Mouse (Mus musculus): ENCODE data around the gene Olfr482. TPM values are rescaled to one million over a fixed set of nuclear protein-coding genes. Genes with fewer than 3 reads are reported as not detected.

Gene Olfr482
- 0.06 TPM in 1 of 2 replicates, not detected in the other for polyA plus RNA-seq (2015; fragmentation: Nextera tagmentation; extraction: Ambion mirVana)

DNA sequence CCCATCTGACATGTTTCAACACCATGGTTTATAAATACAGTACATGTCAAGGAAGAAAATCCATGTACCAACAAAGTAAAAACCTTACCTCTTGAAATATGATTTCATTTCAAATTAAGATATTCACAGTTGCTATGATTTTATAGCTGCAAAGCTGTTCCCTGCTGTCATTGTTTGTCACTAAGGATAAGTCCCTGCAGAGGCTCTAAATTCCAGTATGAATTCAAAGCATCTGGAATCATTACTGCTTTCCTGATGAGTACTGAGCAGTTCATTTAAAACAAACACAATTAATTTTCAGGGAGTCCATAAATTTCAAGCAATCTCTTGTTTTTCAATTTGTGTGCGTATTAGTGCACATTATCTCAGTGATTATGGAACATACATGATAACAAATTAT, at the start of gene Olfr482:
Gene Olfr482, minus strand, starts transcription at position 101 of the 400 bp plus-strand sequence.
- no peaks in the 10 kb centered on the region for H3K4me1 ChIP-seq
- H3K27me3 ChIP-seq = no peaks in the 10 kb centered on the region
- 75% methylated on average over 1 of the region's 1 CpGs for WGBS
- no peak for ATAC-seq (replicated peaks; ENCODE audit: low FRiP score)
- no peak within 1 kb of the TSS for H3K4me2 ChIP-seq
- H3K36me3 ChIP-seq = no peaks in the 10 kb centered on the region
- no peak within 1 kb of the TSS for H3K27ac ChIP-seq
- no peak within 1 kb of the TSS for H3K9ac ChIP-seq
- no peak within 1 kb of the TSS for H3K4me3 ChIP-seq (replicated peaks)
- H3K9me3 ChIP-seq (replicated peaks) = no peaks in the 10 kb centered on the region

DNA sequence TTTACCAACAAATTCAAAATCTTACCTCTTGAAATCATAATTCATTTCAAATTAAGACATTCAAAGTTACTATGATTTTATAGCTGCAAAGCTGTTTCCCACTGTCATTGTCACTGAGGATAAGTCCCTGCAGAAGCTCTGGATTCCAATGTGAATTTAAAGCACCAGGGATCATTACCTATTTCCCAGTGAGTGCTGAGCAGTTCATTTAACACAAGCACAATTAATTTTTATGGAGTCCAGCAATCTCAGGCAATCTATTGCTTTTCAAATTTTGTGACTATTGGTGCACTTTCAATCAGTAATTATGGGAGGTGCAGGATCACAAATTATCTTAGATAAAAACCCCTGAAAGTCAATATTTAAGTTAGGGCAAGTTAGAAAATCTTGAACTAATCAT, 30.0 kb upstream of the Olfr482 start, which contains the start of gene Olfr484:
Gene Olfr484, minus strand, starts transcription at position 101 of the 400 bp plus-strand sequence.
- no peak within 1 kb of the TSS for H3K4me2 ChIP-seq
- ATAC-seq (replicated peaks; ENCODE audit: low FRiP score) = no peak
- no peaks in the 10 kb centered on the region for H3K9me3 ChIP-seq (replicated peaks)
- H3K27me3 ChIP-seq = no peaks in the 10 kb centered on the region
- H3K4me1 ChIP-seq = no peaks in the 10 kb centered on the region
- no peak within 1 kb of the TSS for H3K9ac ChIP-seq
- H3K4me3 ChIP-seq (replicated peaks) = no peak within 1 kb of the TSS
- no peak within 1 kb of the TSS for H3K27ac ChIP-seq
- no peaks in the 10 kb centered on the region for H3K36me3 ChIP-seq

DNA sequence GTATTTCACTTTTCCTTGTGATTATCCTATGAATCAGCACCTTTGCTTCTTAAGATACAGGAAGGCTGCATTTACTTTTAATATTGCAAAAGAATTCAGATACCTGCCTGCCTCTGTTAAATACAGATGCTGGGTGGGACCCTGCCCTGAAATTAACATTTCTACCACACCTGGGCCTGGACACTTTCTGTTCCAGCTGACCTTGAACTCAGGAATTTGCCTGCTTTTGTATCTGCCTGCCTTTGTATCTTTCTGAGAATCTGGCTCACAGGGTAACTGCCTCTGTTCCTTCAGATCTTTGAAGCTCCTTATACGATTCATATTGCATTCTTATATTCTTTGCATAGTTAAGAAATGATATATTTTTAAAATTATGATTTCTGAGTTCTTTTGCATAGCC, 24.0 kb upstream of the Olfr482 start:
- no peak for ATAC-seq (replicated peaks; ENCODE audit: low FRiP score)
- no peaks in the 10 kb centered on the region for H3K27me3 ChIP-seq
- no peak overlapping the region for H3K4me2 ChIP-seq

DNA sequence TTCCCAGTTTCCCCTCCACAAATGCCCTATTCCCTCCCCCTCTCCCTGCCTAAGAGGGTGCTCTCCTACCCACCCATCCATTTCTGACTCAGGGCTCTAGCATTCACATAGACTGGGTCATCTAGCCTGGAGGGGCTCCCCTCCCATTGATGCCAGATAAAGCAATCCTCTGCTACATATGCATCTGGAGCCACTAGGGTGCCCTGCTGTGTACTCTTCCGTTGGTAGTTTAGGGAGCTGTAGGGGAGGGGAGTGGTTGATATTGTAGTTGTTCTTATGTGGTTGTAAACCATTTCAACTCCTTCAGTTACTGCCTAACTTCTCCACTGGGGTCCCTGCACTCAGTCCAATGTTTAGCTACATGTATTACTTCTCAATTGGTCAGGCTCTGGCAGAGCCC, 23.3 kb upstream of the Olfr482 start:
- Histone ChIP-seq H3K27me3 (no peaks in the 10 kb centered on the region), H3K36me3 (no peaks in the 10 kb centered on the region), H3K9me3 (replicated peaks) (no peaks in the 10 kb centered on the region), H3K4me1 (no peaks in the 10 kb centered on the region), H3K4me2 (no peak overlapping the region), H3K9ac (no peak overlapping the region), H3K27ac (no peak overlapping the region), H3K4me3 (replicated peaks) (no peak overlapping the region)
- 13% methylated on average over 1 of the region's 1 CpGs for WGBS
- ATAC-seq (replicated peaks; ENCODE audit: low FRiP score) = no peak

More for the DNA sequence above, 24.0 kb upstream of the Olfr482 start:
- no peak overlapping the region for H3K4me3 ChIP-seq (replicated peaks)
- WGBS = 69% methylated on average over 1 of the region's 1 CpGs
- H3K27ac ChIP-seq = no peak overlapping the region
- no peaks in the 10 kb centered on the region for H3K9me3 ChIP-seq (replicated peaks)
- no peaks in the 10 kb centered on the region for H3K4me1 ChIP-seq
- H3K36me3 ChIP-seq = no peaks in the 10 kb centered on the region
- H3K9ac ChIP-seq = no peak overlapping the region

DNA sequence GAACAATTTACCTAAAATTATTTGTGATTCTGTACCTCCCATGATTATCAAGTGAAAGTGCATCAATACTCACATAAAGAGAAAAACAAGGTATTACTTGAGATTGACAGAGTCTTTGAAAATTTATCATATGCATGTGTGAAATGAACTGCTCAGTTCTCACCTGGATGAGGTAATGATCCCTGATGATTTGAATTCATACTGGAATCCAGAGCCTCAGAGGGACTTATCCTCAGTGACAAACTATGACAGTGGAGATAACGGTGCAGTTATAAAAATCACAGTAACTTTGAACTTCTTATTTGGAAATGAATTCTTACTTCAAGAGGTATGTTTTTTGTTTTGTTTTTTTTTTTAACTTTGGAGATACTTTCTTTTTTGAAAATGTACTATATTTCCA, 3.2 kb upstream of the Olfr482 start, which contains the start of gene Olfr483:
Gene Olfr483, plus strand, starts transcription at position 301 of the 400 bp plus-strand sequence.
- Histone ChIP-seq H3K4me3 (replicated peaks) (no peak within 1 kb of the TSS), H3K4me2 (no peak within 1 kb of the TSS), H3K27me3 (no peaks in the 10 kb centered on the region), H3K9ac (no peak within 1 kb of the TSS), H3K4me1 (no peaks in the 10 kb centered on the region), H3K27ac (no peak within 1 kb of the TSS), H3K9me3 (replicated peaks) (no peaks in the 10 kb centered on the region), H3K36me3 (no peaks in the 10 kb centered on the region)
- no peak for ATAC-seq (replicated peaks; ENCODE audit: low FRiP score)
- 91% methylated on average over 1 of the region's 1 CpGs for WGBS

DNA sequence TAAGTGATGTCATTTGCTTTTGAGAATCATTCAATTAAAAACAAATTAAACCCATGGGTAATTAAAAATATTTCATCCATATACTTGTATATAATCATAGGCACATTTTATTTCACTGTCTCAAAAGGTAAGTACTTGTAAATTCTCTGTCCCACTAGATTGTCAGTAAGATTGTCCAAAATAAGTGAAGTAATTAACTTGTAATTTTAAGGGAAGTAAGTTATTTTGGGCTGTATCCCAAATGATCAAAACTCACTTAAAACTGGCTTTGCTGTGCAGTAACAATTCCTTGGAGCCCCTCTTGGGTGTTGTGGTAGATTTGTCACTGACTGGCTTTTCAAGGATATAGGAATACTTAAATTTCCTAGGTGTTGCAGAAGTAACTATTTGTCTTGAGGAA, 17.8 kb downstream of the Olfr482 start, which contains the start of gene Olfr481:
Gene Olfr481, plus strand, starts transcription at position 301 of the 400 bp plus-strand sequence.
- Histone ChIP-seq H3K27me3 (no peaks in the 10 kb centered on the region), H3K9ac (no peak within 1 kb of the TSS), H3K9me3 (replicated peaks) (no peaks in the 10 kb centered on the region), H3K27ac (no peak within 1 kb of the TSS), H3K36me3 (no peaks in the 10 kb centered on the region), H3K4me2 (no peak within 1 kb of the TSS), H3K4me1 (no peaks in the 10 kb centered on the region), H3K4me3 (replicated peaks) (no peak within 1 kb of the TSS)
- no peak for ATAC-seq (replicated peaks; ENCODE audit: low FRiP score)

DNA sequence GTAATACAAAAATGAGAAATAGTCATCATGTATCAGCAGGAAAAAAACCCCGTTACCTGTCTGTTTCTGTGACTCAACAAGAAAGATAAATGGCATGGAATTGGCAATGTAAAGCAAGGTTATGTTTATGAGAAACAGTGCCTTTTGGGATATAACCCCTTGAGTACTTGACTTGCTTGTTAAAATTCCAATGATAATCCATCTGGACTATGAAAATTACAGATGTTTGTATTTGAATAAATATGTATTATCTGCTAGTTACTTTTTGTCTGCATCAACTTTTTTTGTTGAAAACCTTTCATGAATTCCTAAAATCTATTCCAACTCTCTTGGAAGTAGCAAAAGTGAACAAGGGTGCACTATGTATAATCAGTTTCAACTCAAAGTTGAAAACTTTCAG, 30.1 kb downstream of the Olfr482 start, which contains the start of gene Olfr480:
Gene Olfr480, minus strand, starts transcription at position 101 of the 400 bp plus-strand sequence.
- no peak within 1 kb of the TSS for H3K4me2 ChIP-seq
- WGBS = 85% methylated on average over 1 of the region's 1 CpGs
- no peaks in the 10 kb centered on the region for H3K4me1 ChIP-seq
- no peak within 1 kb of the TSS for H3K9ac ChIP-seq
- H3K36me3 ChIP-seq = no peaks in the 10 kb centered on the region
- no peaks in the 10 kb centered on the region for H3K27me3 ChIP-seq
- no peak within 1 kb of the TSS for H3K27ac ChIP-seq
- H3K4me3 ChIP-seq (replicated peaks) = no peak within 1 kb of the TSS
- no peaks in the 10 kb centered on the region for H3K9me3 ChIP-seq (replicated peaks)
- no peak for ATAC-seq (replicated peaks; ENCODE audit: low FRiP score)

DNA sequence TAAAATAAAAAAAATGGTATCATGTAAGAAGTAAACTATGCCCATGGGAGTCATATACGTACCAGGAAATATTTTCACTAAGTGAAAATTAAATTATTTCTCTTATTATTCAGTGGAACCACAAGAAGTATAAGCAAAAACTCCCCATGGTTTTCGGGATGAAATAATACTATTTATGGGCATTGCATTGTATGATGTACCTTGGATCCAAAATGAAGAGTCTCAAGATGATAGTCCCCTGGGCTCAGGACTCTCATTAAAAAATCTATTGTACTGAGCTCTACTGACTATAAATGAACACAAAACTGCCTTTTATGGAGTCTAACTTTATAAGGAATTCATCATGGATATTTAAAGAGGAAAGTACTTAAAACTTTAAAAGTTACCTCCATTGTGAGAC, 47.0 kb downstream of the Olfr482 start, which contains the start of gene Olfr479:
Gene Olfr479, plus strand, starts transcription at position 301 of the 400 bp plus-strand sequence.
- 88% methylated on average over 2 of the region's 2 CpGs for WGBS
- Histone ChIP-seq H3K27ac (no peak within 1 kb of the TSS), H3K4me3 (replicated peaks) (no peak within 1 kb of the TSS), H3K4me1 (no peaks in the 10 kb centered on the region), H3K9me3 (replicated peaks) (no peaks in the 10 kb centered on the region), H3K9ac (no peak within 1 kb of the TSS), H3K36me3 (no peaks in the 10 kb centered on the region), H3K27me3 (no peaks in the 10 kb centered on the region), H3K4me2 (no peak within 1 kb of the TSS)
- no peak for ATAC-seq (replicated peaks; ENCODE audit: low FRiP score)

Other genes with a start within 250 kb of the Olfr482 start
- 0.04 TPM in 1 of 2 replicates, not detected in the other for gene Olfr472, start 199.7 kb downstream of the Olfr482 start, polyA plus RNA-seq (2015; fragmentation: Nextera tagmentation; extraction: Ambion mirVana)
- gene Olfr473, start 167.1 kb downstream of the Olfr482 start, polyA plus RNA-seq (2015; fragmentation: Nextera tagmentation; extraction: Ambion mirVana) = not detected in 2 replicates
- gene Olfr474, start 142.9 kb downstream of the Olfr482 start, polyA plus RNA-seq (2015; fragmentation: Nextera tagmentation; extraction: Ambion mirVana) = not detected in 2 replicates
- gene Olfr476, start 132.8 kb downstream of the Olfr482 start, polyA plus RNA-seq (2015; fragmentation: Nextera tagmentation; extraction: Ambion mirVana) = not detected in 2 replicates
- not detected in 2 replicates for gene Olfr477, start 110.9 kb downstream of the Olfr482 start, polyA plus RNA-seq (2015; fragmentation: Nextera tagmentation; extraction: Ambion mirVana)
- gene Olfr478, start 63.6 kb downstream of the Olfr482 start, polyA plus RNA-seq (2015; fragmentation: Nextera tagmentation; extraction: Ambion mirVana) = not detected in 2 replicates
- gene Olfr479, start 46.9 kb downstream of the Olfr482 start, polyA plus RNA-seq (2015; fragmentation: Nextera tagmentation; extraction: Ambion mirVana) = not detected in 2 replicates
- not detected in 2 replicates for gene Olfr480, start 30.2 kb downstream of the Olfr482 start, polyA plus RNA-seq (2015; fragmentation: Nextera tagmentation; extraction: Ambion mirVana)
- not detected in 2 replicates for gene Olfr481, start 17.7 kb downstream of the Olfr482 start, polyA plus RNA-seq (2015; fragmentation: Nextera tagmentation; extraction: Ambion mirVana)
- not detected in 2 replicates for gene Olfr483, start 3.3 kb upstream of the Olfr482 start, polyA plus RNA-seq (2015; fragmentation: Nextera tagmentation; extraction: Ambion mirVana)
- gene Olfr484, start 29.9 kb upstream of the Olfr482 start, polyA plus RNA-seq (2015; fragmentation: Nextera tagmentation; extraction: Ambion mirVana) = not detected in 2 replicates
- gene Olfr485, start 62.3 kb upstream of the Olfr482 start, polyA plus RNA-seq (2015; fragmentation: Nextera tagmentation; extraction: Ambion mirVana) = not detected in 2 replicates
- gene Olfr486, start 75.2 kb upstream of the Olfr482 start, polyA plus RNA-seq (2015; fragmentation: Nextera tagmentation; extraction: Ambion mirVana) = not detected in 2 replicates
- gene Olfr487, start 117.0 kb upstream of the Olfr482 start, polyA plus RNA-seq (2015; fragmentation: Nextera tagmentation; extraction: Ambion mirVana) = not detected in 2 replicates
- not detected in 2 replicates for gene Olfr488, start 160.8 kb upstream of the Olfr482 start, polyA plus RNA-seq (2015; fragmentation: Nextera tagmentation; extraction: Ambion mirVana)
- not detected in 2 replicates for gene Olfr490, start 191.3 kb upstream of the Olfr482 start, polyA plus RNA-seq (2015; fragmentation: Nextera tagmentation; extraction: Ambion mirVana)
- not detected in 2 replicates for gene Olfr491, start 215.9 kb upstream of the Olfr482 start, polyA plus RNA-seq (2015; fragmentation: Nextera tagmentation; extraction: Ambion mirVana)
- gene Olfr492, start 226.1 kb upstream of the Olfr482 start, polyA plus RNA-seq (2015; fragmentation: Nextera tagmentation; extraction: Ambion mirVana) = not detected in 2 replicates
- not detected in 2 replicates for gene Olfr493, start 249.4 kb upstream of the Olfr482 start, polyA plus RNA-seq (2015; fragmentation: Nextera tagmentation; extraction: Ambion mirVana)